Mouse (Mus musculus) heart, adult 2 months (tissue): ENCODE results near the gene Aldh1l1. TPM values are rescaled to one million over a fixed set of nuclear protein-coding genes. Genes with fewer than 3 reads are reported as not detected.

Experiments used
- DNase-seq, 2 experiments: peaks; one replicate each; pipeline ENCODE4 v3.0.0; 2021
- H3K27ac ChIP-seq: fragments of 200-600 bp; 2 replicates; pipeline ENCODE4 v1.8.1; 2022
- H3K27me3 ChIP-seq: fragments of 200-500 bp; 2 replicates; pipeline ENCODE4 v1.6.1; 2012; ENCODE audit warnings: mild to moderate bottlenecking, low read length, inconsistent platforms, mixed read lengths; ENCODE audit not compliant: control insufficient read depth, insufficient read depth
- H3K36me3 ChIP-seq: fragments of 200-500 bp; 2 replicates; pipeline ENCODE4 v1.6.1; 2012; ENCODE audit warnings: low read length, inconsistent platforms; ENCODE audit not compliant: control insufficient read depth, insufficient read depth
- H3K4me1 ChIP-seq: fragments of 200-500 bp; 2 replicates; pipeline ENCODE4 v1.6.1; 2011; ENCODE audit warnings: low read length; ENCODE audit not compliant: control insufficient read depth, insufficient read depth
- H3K4me3 ChIP-seq: fragments of 200-600 bp; 2 replicates; pipeline ENCODE4 v1.8.1; 2022
- H3K79me2 ChIP-seq: fragments of 200-500 bp; replicated peaks from 2 replicates; pipeline ENCODE4 v1.6.1; 2012; ENCODE audit warnings: mild to moderate bottlenecking, inconsistent platforms, low read length, moderate library complexity, mixed read lengths; ENCODE audit not compliant: control insufficient read depth, insufficient read depth
- H3K9ac ChIP-seq: fragments of 200-500 bp; 2 replicates; pipeline ENCODE4 v1.6.1; 2012; ENCODE audit warnings: low read depth, mild to moderate bottlenecking, control low read depth, inconsistent platforms, low read length, mixed read lengths
- CTCF ChIP-seq: fragments of 200-600 bp; IDR thresholded peaks from 2 replicates; pipeline ENCODE4 v1.8.1; 2022; ENCODE audit warnings: antibody characterized with exemption, mild to moderate bottlenecking, moderate library complexity
- EP300 ChIP-seq: fragments of 200-500 bp; IDR thresholded peaks from 2 replicates; pipeline ENCODE4 v1.6.1; 2011; ENCODE audit warnings: low read depth, low read length, control low read depth; ENCODE audit not compliant: insufficient read depth
- POLR2A ChIP-seq: fragments of 200-500 bp; IDR thresholded peaks from 2 replicates; pipeline ENCODE4 v1.6.1; 2011; ENCODE audit warnings: mild to moderate bottlenecking, low read depth, low read length, control low read depth; ENCODE audit not compliant: insufficient read depth
- whole genome bisulfite sequencing: fragments of 180-500 bp; shearing (Covaris S2); methylation state at CpG from one replicate; pipeline ENCODE4 v1.1.7; 2018; 5-methylcytosine and 5-hydroxymethylcytosine counted together
- intact Hi-C: fragments of 180-260 bp; cut with DNase I; formaldehyde crosslinking; loops from one replicate; pipeline ENCODE4 v1.15.1; 2025
- polyA plus RNA-seq: library from polyadenylated mRNA; depleted of rRNA; stranded (reverse); fragments of >200 nt; gene quantifications from 2 replicates; pipeline ENCODE4 v1.2.3, GENCODE M21; 2012
- total RNA-seq, 2 experiments: library from RNA; stranded (reverse); gene quantifications; 2 replicates each; pipeline ENCODE4 v1.2.3; 2021

Gene Aldh1l1
- total and polyA plus RNA-seq, 3 experiments, result 2.5 to 3.7 (median 3.2) TPM

GRCm38 (mm10) chr6:90472697-90473096 is 13.5 kb upstream of the Aldh1l1 start:
- Histone ChIP-seq H3K4me1 (peaks cover 45% of the 10 kb centered on the region), H3K36me3 (peaks cover 12% of the 10 kb centered on the region; the same call in 1 of the 2 replicates), H3K4me3 (no peak overlapping the region), H3K9ac (no peak overlapping the region), H3K27ac (peak overlapping the region; percentile 84; the same call in 1 of the 2 replicates), H3K27me3 (no peaks in the 10 kb centered on the region), H3K79me2 (0 out of 2 replicates have a peak, but pooled peaks cover 2% of the 10 kb centered on the region)
- no peak for DNase-seq
- TF ChIP-seq CTCF (no peak), EP300 (no peak), POLR2A (no peak)
- 96% methylated on average over 3 of the region's 3 CpGs for WGBS
- intact Hi-C loops, result no loop called here

- H3K36me3 ChIP-seq, result peaks cover 9% of the 10 kb centered on the region; the same call in 1 of the 2 replicates
- no peak overlapping the region for H3K4me3 ChIP-seq
- no peaks in the 10 kb centered on the region for H3K79me2 ChIP-seq
- intact Hi-C loops, result no loop called here
- no peak overlapping the region for H3K27ac ChIP-seq
- no peak for DNase-seq
- no peaks in the 10 kb centered on the region for H3K27me3 ChIP-seq
- no peak overlapping the region for H3K9ac ChIP-seq
- 96% methylated on average over 24 of the region's 24 CpGs for WGBS
- no peak for TF ChIP-seq EP300
- no peak for TF ChIP-seq POLR2A
- TF ChIP-seq CTCF, result no peak
- peaks cover 38% of the 10 kb centered on the region for H3K4me1 ChIP-seq
Observed at GRCm38 (mm10) chr6:90473630-90474360, 12.4 kb upstream of the Aldh1l1 start.

GRCm38 (mm10) chr6:90474361-90474750 is 11.9 kb upstream of the Aldh1l1 start:
- WGBS, result 79% methylated on average over 3 of the region's 3 CpGs

GRCm38 (mm10) chr6:90475176-90475853 is 10.9 kb upstream of the Aldh1l1 start:
- no peak overlapping the region for H3K27ac ChIP-seq
- intact Hi-C loops, result no loop called here
- no peaks in the 10 kb centered on the region for H3K79me2 ChIP-seq
- no peak overlapping the region for H3K4me3 ChIP-seq
- TF ChIP-seq CTCF (no peak), EP300 (no peak), POLR2A (no peak)
- H3K4me1 ChIP-seq, result peaks cover 24% of the 10 kb centered on the region
- H3K27me3 ChIP-seq, result no peaks in the 10 kb centered on the region
- no peak for DNase-seq
- H3K9ac ChIP-seq, result no peak overlapping the region
- WGBS, result 78% methylated on average over 4 of the region's 4 CpGs
- H3K36me3 ChIP-seq, result peaks cover 6% of the 10 kb centered on the region; the same call in 1 of the 2 replicates

More at GRCm38 (mm10) chr6:90474361-90474750, 11.9 kb upstream of the Aldh1l1 start:
- Histone ChIP-seq H3K27me3 (no peaks in the 10 kb centered on the region), H3K79me2 (no peaks in the 10 kb centered on the region), H3K4me3 (no peak overlapping the region), H3K36me3 (peaks cover 9% of the 10 kb centered on the region; the same call in 1 of the 2 replicates), H3K27ac (no peak overlapping the region), H3K4me1 (peaks cover 34% of the 10 kb centered on the region), H3K9ac (no peak overlapping the region)
- intact Hi-C loops, result no loop called here
- TF ChIP-seq EP300 (no peak), POLR2A (no peak)
- no peak for DNase-seq

- 74% methylated on average over 3 of the region's 3 CpGs for WGBS
- no peak for DNase-seq
- intact Hi-C loops, result no loop called here
- H3K27ac ChIP-seq, result no peak overlapping the region
- H3K79me2 ChIP-seq, result no peaks in the 10 kb centered on the region
- no peak overlapping the region for H3K9ac ChIP-seq
- H3K4me1 ChIP-seq, result peaks cover 19% of the 10 kb centered on the region
- H3K27me3 ChIP-seq, result no peaks in the 10 kb centered on the region
- peaks cover 4% of the 10 kb centered on the region; the same call in 1 of the 2 replicates for H3K36me3 ChIP-seq
- TF ChIP-seq CTCF (no peak), EP300 (no peak), POLR2A (no peak)
- no peak overlapping the region for H3K4me3 ChIP-seq
Observed at GRCm38 (mm10) chr6:90475854-90476212, 10.4 kb upstream of the Aldh1l1 start.

GRCm38 (mm10) chr6:90476941-90477518 is 9.2 kb upstream of the Aldh1l1 start:
- Histone ChIP-seq H3K4me1 (peaks cover 10% of the 10 kb centered on the region), H3K4me3 (no peak overlapping the region), H3K79me2 (no peaks in the 10 kb centered on the region), H3K36me3 (no peaks in the 10 kb centered on the region; the same call in 1 of the 2 replicates), H3K27me3 (no peaks in the 10 kb centered on the region), H3K9ac (no peak overlapping the region), H3K27ac (no peak overlapping the region)
- TF ChIP-seq POLR2A, result no peak
- TF ChIP-seq EP300, result 0 out of 2 replicates have a peak, but pooled peaks have one; percentile 5
- intact Hi-C loops, result no loop called here
- 36% methylated on average over 14 of the region's 14 CpGs for WGBS
- peak in 1 of 2 experiments; percentile 53 for DNase-seq
